Mouse (Mus musculus): ENCODE data around the gene Dnajc3.

Gene Dnajc3

GRCm38 (mm10) chr14:118937533-118938492 is at the start of gene Dnajc3:
Gene Dnajc3, plus strand, starts transcription at chr14:118937976.
- peak; percentile 97 to 99 for DNase-seq

DNA sequence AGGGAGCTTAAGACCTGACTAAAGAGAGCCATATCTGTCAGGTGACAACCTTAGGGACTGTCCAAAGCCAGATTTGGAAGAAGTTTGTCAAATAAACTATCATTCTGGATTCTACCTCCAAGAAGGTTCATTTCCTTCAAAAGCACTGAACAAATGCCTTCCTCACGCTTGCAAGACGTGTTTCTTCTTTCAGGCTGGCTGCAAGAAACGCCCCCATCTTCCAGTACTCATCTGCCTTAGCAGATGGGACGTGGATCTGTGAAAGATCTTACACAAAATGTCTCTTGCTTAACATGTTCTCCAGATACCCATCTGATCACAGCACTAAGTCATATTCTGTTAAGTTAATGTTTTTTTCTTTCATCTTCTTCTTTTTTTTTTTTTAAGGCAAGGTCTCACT is 47.7 kb upstream of the Dnajc3 start:
- no peak for DNase-seq

DNA sequence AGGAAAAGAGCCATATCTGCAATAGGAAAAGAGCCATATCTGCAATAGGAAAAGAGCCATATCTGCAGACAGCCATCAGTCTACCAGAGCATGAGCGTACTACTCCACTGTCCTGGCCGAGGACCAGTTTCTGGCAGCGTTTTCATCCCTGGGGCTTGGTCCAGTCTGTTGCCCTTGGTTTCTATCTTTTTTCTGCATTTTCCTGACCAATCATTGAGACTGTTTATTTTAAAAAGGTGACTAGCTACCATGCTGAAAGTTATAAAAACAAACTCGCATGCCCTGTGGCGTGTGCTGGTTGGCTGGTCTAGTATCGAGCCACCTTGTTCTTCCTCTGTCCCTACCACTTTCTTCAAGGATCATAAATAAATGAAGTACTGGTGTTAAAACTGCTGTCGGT is 42.5 kb upstream of the Dnajc3 start:
- no peak for DNase-seq

GRCm38 (mm10) chr14:118895655-118896054 is 42.1 kb upstream of the Dnajc3 start:
- DNase-seq = no peak

GRCm38 (mm10) chr14:118899940-118900339 is 37.8 kb upstream of the Dnajc3 start:
- no peak for DNase-seq

DNA sequence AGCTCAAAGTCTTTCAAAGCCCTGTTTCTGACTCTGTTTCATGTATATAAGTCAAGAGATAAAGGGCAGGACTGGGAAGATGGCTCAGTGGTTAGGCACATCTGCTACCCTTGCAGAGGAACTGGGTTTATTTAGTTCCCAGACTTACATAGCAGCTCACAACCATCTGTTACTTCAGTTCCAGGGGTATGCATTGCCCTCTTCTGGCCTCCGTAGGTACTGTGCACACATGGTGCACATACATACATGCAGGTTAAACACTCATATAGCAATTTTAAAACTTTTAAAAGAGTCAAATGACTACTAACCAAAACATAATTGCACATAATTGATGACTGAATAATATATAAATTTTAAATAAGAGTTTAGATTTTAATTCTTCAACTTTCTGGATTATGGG is 36.9 kb upstream of the Dnajc3 start:
- no peak for DNase-seq

DNA sequence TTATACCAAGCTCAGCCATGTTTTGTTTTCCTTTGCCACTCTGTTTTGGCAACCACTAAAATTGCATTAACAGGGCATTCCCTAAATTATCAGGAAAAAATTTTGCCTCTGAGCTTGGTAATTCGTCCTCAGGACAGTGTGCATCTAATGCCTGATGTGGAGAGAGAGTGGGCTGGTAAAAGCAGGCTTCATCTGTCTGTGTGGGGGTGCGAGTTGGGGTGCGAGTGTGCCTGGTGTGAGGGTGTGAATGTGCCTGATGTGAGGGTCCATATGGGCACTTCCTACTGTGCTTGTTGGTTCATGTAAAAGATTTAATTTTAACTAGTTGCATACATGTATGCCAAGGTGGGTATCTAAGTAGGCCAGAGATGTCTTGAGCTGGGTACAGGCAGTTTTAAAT is 34.4 kb upstream of the Dnajc3 start:
- no peak for DNase-seq

GRCm38 (mm10) chr14:118903867-118904562 is 33.8 kb upstream of the Dnajc3 start:
- no peak for DNase-seq

- DNase-seq = no peak
Observed at GRCm38 (mm10) chr14:118907592-118907991, 30.2 kb upstream of the Dnajc3 start.

DNA sequence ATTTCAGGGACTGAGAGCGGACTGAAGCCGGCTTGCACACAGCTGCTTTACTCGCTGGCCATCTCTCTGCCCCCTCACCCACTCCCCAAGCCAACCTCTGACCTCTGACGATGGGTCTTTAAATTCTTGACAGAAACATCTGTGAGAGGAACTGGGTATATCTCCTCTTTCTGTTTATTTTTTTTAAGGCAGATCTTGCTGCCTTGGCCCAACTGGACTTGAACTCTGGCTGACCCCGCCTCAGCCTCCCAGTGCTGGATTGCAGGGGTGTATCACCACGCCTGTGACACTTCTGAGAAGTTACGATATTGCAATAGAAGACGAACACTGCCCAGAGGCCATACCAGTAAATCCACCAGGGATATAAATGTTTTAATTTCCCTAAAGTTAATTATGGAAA is 27.9 kb upstream of the Dnajc3 start:
- no peak for DNase-seq

DNA sequence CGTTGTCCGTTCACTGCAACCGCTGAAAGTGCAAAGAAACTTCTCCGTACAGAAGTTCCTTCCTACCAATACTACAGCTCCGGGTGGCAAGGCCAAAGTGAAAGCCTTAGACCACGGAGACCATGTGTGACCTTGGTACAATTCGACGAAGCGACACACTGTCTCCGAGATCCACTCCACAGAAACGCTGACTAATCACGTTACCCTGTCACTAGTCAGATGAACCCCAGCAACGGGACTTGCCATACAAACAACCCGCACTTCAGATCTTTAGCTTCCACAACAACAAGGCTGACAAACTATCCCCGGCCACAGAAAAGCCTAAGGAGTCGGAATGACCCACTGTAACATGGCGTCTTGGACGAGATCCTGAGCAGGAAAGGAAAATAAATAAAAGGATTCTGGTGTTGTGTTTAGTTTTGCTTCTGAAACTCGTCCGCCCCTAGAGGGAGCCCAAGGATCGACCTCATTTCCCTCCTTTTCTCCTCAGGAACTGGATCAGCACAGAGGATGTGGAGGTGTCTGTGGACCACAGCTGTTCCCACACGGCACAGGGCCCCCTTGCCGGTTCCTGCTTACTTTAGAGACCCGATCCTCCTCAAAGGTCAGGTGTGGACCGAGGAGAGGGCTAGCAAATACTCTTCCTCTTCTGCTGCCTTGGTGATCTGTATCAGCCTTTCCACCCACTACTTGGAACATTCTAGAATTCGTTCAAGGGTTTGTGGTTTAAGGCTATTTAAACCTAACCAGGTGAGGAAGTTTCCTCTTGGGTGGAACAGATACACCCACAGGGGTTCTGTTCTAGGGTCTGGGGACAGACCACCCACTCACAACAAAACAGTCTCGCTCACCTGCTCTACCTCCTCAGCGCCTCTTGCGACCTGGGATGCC is 27.2 kb upstream of the Dnajc3 start:
- DNase-seq = peak; percentile 39 to 49

DNA sequence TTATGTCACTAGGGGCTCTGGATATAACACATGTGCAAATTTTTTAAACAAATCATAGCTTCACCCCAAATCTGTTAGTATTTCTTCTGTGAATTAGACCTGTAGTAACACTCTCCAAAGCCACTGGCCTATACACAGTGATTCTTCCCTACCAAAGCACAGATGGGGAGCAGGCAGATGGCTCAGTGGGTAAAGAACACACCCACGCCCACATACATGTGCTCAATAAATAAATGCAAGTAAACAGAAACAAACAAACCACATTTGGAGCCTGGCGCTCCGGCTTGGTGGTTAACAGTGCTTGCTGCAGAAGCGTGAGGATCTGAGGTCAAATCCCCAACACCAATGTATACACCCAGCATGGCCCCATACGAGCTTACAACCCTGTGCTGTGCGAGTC is 26.3 kb upstream of the Dnajc3 start:
- no peak for DNase-seq

- DNase-seq = no peak
Observed at GRCm38 (mm10) chr14:118913651-118914050, 24.1 kb upstream of the Dnajc3 start.

DNA sequence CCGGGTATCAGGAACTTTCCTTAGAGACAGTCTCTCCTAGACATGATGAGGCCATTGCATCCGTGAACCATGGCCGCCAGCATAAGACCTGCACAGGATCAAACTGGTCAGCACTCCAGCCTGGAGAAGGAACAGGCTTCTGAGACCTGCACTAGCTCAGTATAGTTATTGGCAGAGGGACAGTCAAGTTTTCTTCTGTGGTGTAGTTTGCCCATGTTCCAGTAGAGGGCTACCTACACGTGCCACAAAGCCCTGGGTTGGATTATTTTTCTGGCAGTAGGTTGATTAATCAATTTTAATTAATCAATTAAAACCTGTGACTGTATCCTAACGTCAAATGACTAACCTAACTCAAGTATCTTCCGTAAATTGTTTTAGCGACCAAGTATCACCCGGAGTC is 18.8 kb upstream of the Dnajc3 start:
- DNase-seq = peak; percentile 29 to 43

DNA sequence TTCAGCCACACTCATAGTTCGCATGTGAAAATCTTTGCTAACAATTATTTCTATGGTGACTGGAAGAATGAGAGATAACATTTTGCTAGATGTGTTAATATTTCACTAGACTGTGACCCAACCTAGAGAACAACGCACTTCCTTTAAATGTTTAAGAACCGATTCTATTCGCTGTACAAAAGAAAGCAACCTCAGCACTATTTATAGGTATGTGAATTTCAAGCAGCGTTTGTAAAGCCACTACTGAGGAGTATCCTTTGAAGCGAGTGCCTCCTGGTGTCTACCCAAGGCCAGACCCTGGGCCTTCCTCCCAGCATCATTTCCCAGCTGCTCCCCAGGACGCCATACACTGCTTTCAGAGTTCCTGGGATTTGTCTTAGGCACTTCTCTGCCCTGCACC is 17.1 kb upstream of the Dnajc3 start:
- no peak for DNase-seq

GRCm38 (mm10) chr14:118922251-118922650 is 15.5 kb upstream of the Dnajc3 start:
- no peak for DNase-seq

DNA sequence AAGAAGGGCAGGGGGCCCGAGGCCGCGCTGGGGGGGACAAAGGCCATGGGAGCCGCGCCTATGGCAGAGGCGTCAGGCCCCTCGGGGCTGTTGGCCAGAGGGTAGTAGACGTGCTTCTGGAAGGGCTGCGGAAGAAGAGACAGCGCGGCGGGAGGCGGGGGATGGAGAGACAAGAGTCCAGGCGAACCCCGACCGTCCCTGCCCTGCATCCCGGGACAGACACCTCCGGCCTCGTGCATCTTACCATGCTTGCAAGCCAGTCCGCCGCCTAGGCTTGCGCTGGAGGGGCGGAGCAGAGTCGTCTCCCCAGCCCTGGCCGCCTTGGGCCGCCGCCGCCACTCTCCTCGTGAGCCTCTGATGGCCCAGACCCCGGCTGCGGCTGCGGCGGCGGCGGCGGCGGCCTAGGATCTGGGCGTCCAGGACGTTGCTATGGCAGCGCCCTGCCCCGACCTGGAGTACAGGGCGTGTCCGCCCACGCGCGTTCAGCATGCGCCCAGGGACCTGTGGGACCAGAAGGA is 15.1 kb upstream of the Dnajc3 start:
- peak; percentile 35 to 40 for DNase-seq

- peak; percentile 44 to 57 for DNase-seq
Observed at GRCm38 (mm10) chr14:118924673-118925615, 12.8 kb upstream of the Dnajc3 start, which contains the start of gene Dzip1. Gene Dzip1, minus strand, starts transcription at chr14:118925460.

DNA sequence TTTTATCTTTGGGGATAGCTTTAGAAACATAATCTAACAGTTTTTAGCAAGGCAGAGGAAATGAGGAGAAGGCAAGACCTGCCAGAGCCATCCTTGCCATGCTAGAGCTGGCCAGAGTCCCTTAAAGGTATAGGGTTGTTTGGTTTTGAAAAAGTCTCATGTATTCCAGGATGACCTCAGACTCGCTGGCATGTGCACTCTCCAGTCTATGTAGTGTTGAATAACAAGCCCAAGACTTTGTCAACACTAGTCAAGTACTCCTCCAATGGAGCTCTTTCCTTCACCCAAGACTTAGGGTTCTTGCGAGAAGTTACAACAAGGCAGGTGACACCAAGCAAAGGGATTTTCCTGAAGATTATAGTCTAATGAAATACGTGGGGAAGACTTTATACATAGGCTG is 9.2 kb upstream of the Dnajc3 start:
- DNase-seq = no peak

GRCm38 (mm10) chr14:118929779-118930178 is 8.0 kb upstream of the Dnajc3 start:
- peak; percentile 26 to 40 for DNase-seq

DNA sequence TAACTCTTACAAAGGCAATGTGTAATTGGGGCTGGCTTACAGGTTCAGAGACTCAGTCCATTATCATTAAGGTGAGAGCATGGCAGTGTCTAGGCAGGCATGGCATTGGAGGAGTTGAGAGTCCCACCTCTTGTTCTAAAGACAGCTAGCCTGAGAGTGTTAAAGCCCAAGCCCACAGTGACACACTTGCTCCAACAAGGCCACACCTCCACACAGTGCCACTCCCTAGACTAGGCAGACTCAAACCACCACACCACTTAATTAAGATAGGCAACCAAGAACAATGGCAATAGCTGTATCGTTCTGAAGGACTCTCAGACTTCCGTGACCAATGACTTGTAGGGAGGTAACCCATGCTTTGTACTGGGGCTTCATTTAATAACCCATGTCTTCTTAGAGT is 7.0 kb upstream of the Dnajc3 start:
- no peak for DNase-seq

GRCm38 (mm10) chr14:118931181-118931580 is 6.6 kb upstream of the Dnajc3 start:
- DNase-seq = no peak
